Mouse (Mus musculus) cortical plate, adult 2 months (tissue): ENCODE results near the gene Tpm1.

Source experiments
- CTCF ChIP-seq: fragments of 200-500 bp; IDR thresholded peaks from 2 replicates; pipeline ENCODE4 v1.5.1; 2011; ENCODE audit warnings: mild to moderate bottlenecking, control low read depth, low read length; ENCODE audit not compliant: insufficient read depth; ENCODE audit errors: extremely low read depth
- POLR2A ChIP-seq: fragments of 200-500 bp; IDR thresholded peaks from 2 replicates; pipeline ENCODE4 v1.6.1; 2011; ENCODE audit warnings: mild to moderate bottlenecking, low read length, control low read depth; ENCODE audit not compliant: insufficient read depth; ENCODE audit errors: extremely low read depth

DNA sequence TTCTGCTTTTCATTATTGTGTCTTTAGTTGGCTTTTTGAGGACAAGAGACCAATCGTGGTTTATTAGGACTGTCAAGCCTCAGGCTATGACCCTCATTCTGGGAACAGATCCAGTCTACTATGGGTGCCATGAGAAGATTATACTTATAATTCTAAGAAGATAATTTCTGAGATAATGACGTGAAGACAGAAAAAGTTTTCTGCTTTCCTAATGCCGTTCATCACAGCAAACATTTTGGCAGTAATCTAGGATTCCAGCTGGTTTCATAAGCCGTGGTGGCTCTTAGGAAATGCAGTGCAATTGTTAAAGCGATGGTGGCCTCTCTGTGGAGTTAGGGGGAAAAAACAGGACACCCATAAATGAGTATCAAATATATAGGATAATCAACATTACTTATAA lies 40.0 kb upstream of the Tpm1 start:
- TF ChIP-seq CTCF (no peak), POLR2A (no peak)
